Mouse (Mus musculus): Measurements from ENCODE around the gene Olfr894. TPM values are rescaled to one million over a fixed set of nuclear protein-coding genes. Genes with fewer than 3 reads are reported as not detected.
"Not testable (repeated sequence)": the region's sequence is repeated elsewhere in the genome, so short reads cannot be mapped to it uniquely, and the experiment has no call there.

Olfr894 gene
- not detected in 2 replicates for total RNA-seq (2015)
- total RNA-seq (2017), result not detected in 2 replicates

- no peak for ATAC-seq (ENCODE audit: poor library complexity, severe bottlenecking)
Measured at GRCm38 (mm10) chr9:38217755-38218154, at the start of gene Olfr894. TSS of gene Olfr894 (plus strand) at chr9:38218055.

- ATAC-seq (ENCODE audit: poor library complexity, severe bottlenecking), result not testable (repeated sequence)
Measured at GRCm38 (mm10) chr9:38168341-38168740, 49.5 kb upstream of the Olfr894 start.

- ATAC-seq (ENCODE audit: poor library complexity, severe bottlenecking), result no peak
Measured at GRCm38 (mm10) chr9:38180721-38181120, 37.1 kb upstream of the Olfr894 start, which contains the start of gene Olfr891. TSS of gene Olfr891 (minus strand) at chr9:38180821.

GRCm38 (mm10) chr9:38208065-38208464 is 9.8 kb upstream of the Olfr894 start, which contains the start of gene Olfr893:
TSS of gene Olfr893 (plus strand) at chr9:38208365.
- no peak for ATAC-seq (ENCODE audit: poor library complexity, severe bottlenecking)

GRCm38 (mm10) chr9:38252474-38252873 is 34.6 kb downstream of the Olfr894 start, which contains the start of gene Olfr143:
TSS of gene Olfr143 (plus strand) at chr9:38252774.
- no peak for ATAC-seq (ENCODE audit: poor library complexity, severe bottlenecking)

- no peak for ATAC-seq (ENCODE audit: poor library complexity, severe bottlenecking)
Measured at GRCm38 (mm10) chr9:38267551-38267950, 49.7 kb downstream of the Olfr894 start, which contains the start of gene Olfr895. TSS of gene Olfr895 (plus strand) at chr9:38267851.

Other genes starting within 250 kb of the Olfr894 start
- not detected in 2 replicates for gene Olfr881, start 226.2 kb upstream of the Olfr894 start, total RNA-seq (2015)
- gene Olfr881, start 226.2 kb upstream of the Olfr894 start, total RNA-seq (2017), result not detected in 2 replicates
- gene Olfr883, start 192.2 kb upstream of the Olfr894 start, total RNA-seq (2015), result not detected in 2 replicates
- gene Olfr883, start 192.2 kb upstream of the Olfr894 start, total RNA-seq (2017), result not detected in 2 replicates
- not detected in 2 replicates for gene Olfr884, start 171.5 kb upstream of the Olfr894 start, total RNA-seq (2015)
- gene Olfr884, start 171.5 kb upstream of the Olfr894 start, total RNA-seq (2017), result not detected in 2 replicates
- gene Olfr885, start 156.7 kb upstream of the Olfr894 start, total RNA-seq (2015), result not detected in 2 replicates
- gene Olfr885, start 156.7 kb upstream of the Olfr894 start, total RNA-seq (2017), result not detected in 2 replicates
- not detected in 2 replicates for gene Olfr887, start 134.0 kb upstream of the Olfr894 start, total RNA-seq (2015)
- not detected in 2 replicates for gene Olfr887, start 134.0 kb upstream of the Olfr894 start, total RNA-seq (2017)
- not detected in 2 replicates for gene Olfr888, start 109.9 kb upstream of the Olfr894 start, total RNA-seq (2015)
- not detected in 2 replicates for gene Olfr888, start 109.9 kb upstream of the Olfr894 start, total RNA-seq (2017)
- not detected in 2 replicates for gene Olfr889, start 102.9 kb upstream of the Olfr894 start, total RNA-seq (2015)
- gene Olfr889, start 102.9 kb upstream of the Olfr894 start, total RNA-seq (2017), result not detected in 2 replicates
- not detected in 2 replicates for gene Olfr890, start 75.5 kb upstream of the Olfr894 start, total RNA-seq (2015)
- not detected in 2 replicates for gene Olfr890, start 75.5 kb upstream of the Olfr894 start, total RNA-seq (2017)
- not detected in 2 replicates for gene Olfr891, start 37.2 kb upstream of the Olfr894 start, total RNA-seq (2015)
- gene Olfr891, start 37.2 kb upstream of the Olfr894 start, total RNA-seq (2017), result not detected in 2 replicates
- gene Olfr893, start 9.7 kb upstream of the Olfr894 start, total RNA-seq (2015), result not detected in 2 replicates
- not detected in 2 replicates for gene Olfr893, start 9.7 kb upstream of the Olfr894 start, total RNA-seq (2017)
- gene Olfr143, start 34.7 kb downstream of the Olfr894 start, total RNA-seq (2015), result not detected in 2 replicates
- not detected in 2 replicates for gene Olfr143, start 34.7 kb downstream of the Olfr894 start, total RNA-seq (2017)
- not detected in 2 replicates for gene Olfr895, start 49.8 kb downstream of the Olfr894 start, total RNA-seq (2015)
- gene Olfr895, start 49.8 kb downstream of the Olfr894 start, total RNA-seq (2017), result not detected in 2 replicates
- gene Olfr896-ps1, start 73.1 kb downstream of the Olfr894 start, total RNA-seq (2015), result not detected in 2 replicates
- not detected in 2 replicates for gene Olfr896-ps1, start 73.1 kb downstream of the Olfr894 start, total RNA-seq (2017)
- not detected in 2 replicates for gene Olfr25, start 111.0 kb downstream of the Olfr894 start, total RNA-seq (2015)
- gene Olfr25, start 111.0 kb downstream of the Olfr894 start, total RNA-seq (2017), result not detected in 2 replicates
- not detected in 2 replicates for gene Olfr898, start 130.4 kb downstream of the Olfr894 start, total RNA-seq (2015)
- not detected in 2 replicates for gene Olfr898, start 130.4 kb downstream of the Olfr894 start, total RNA-seq (2017)
- gene Olfr250, start 148.8 kb downstream of the Olfr894 start, total RNA-seq (2015), result not detected in 2 replicates
- not detected in 2 replicates for gene Olfr250, start 148.8 kb downstream of the Olfr894 start, total RNA-seq (2017)
- not detected in 2 replicates for gene Olfr251, start 159.0 kb downstream of the Olfr894 start, total RNA-seq (2015)
- gene Olfr251, start 159.0 kb downstream of the Olfr894 start, total RNA-seq (2017), result not detected in 2 replicates
- not detected in 2 replicates for gene Olfr147, start 183.6 kb downstream of the Olfr894 start, total RNA-seq (2015)
- not detected in 2 replicates for gene Olfr147, start 183.6 kb downstream of the Olfr894 start, total RNA-seq (2017)
- not detected in 2 replicates for gene Olfr901, start 211.4 kb downstream of the Olfr894 start, total RNA-seq (2015)
- gene Olfr901, start 211.4 kb downstream of the Olfr894 start, total RNA-seq (2017), result not detected in 2 replicates
- not detected in 2 replicates for gene Olfr902, start 229.6 kb downstream of the Olfr894 start, total RNA-seq (2015)
- not detected in 2 replicates for gene Olfr902, start 229.6 kb downstream of the Olfr894 start, total RNA-seq (2017)
- gene Olfr904, start 245.1 kb downstream of the Olfr894 start, total RNA-seq (2015), result not detected in 2 replicates
- gene Olfr904, start 245.1 kb downstream of the Olfr894 start, total RNA-seq (2017), result not detected in 2 replicates